Mouse (Mus musculus) kidney, postnatal 0 days (tissue): ENCODE results near the gene Gch1. TPM values are rescaled to one million over a fixed set of nuclear protein-coding genes. Genes with fewer than 3 reads are reported as not detected.

Experiments
- ATAC-seq: fragments of 200-750 bp; cut with Nextera tagmentation; replicated peaks from 2 replicates; pipeline ENCODE4 v1.8.0; 2017; ENCODE audit warnings: low read depth, moderate number of reproducible peaks, moderate TSS enrichment, moderate library complexity; ENCODE audit not compliant: low FRiP score
- DNase-seq: peaks from one replicate; pipeline ENCODE4 v3.0.0-alpha.2; 2016; ENCODE audit warnings: low spot score
- H3K27ac ChIP-seq: fragments of 300-500 bp; sonication (generic); 2 replicates; pipeline ENCODE4 v1.5.1; 2014; ENCODE audit warnings: mild to moderate bottlenecking
- H3K27me3 ChIP-seq: fragments of 300-500 bp; sonication (generic); 2 replicates; pipeline ENCODE4 v1.6.1; 2014; ENCODE audit warnings: low read length, mixed read lengths; ENCODE audit not compliant: insufficient read depth
- H3K36me3 ChIP-seq: fragments of 300-500 bp; sonication (generic); 2 replicates; pipeline ENCODE4 v1.6.1; 2014; ENCODE audit warnings: low read length, mixed read lengths; ENCODE audit not compliant: insufficient read depth
- H3K4me1 ChIP-seq: fragments of 300-500 bp; sonication (generic); replicated peaks from 2 replicates; pipeline ENCODE4 v1.6.1; 2014; ENCODE audit warnings: antibody characterized with exemption, low read length, mixed read lengths; ENCODE audit not compliant: insufficient read depth
- H3K4me2 ChIP-seq: fragments of 300-500 bp; sonication (generic); 2 replicates; pipeline ENCODE4 v1.6.1; 2014; ENCODE audit warnings: mild to moderate bottlenecking, low read length, moderate library complexity, mixed read lengths
- H3K4me3 ChIP-seq: fragments of 300-500 bp; sonication (generic); replicated peaks from 2 replicates; pipeline ENCODE4 v1.5.1; 2014; ENCODE audit warnings: low read depth, low read length
- H3K9ac ChIP-seq: fragments of 300-500 bp; sonication (generic); 2 replicates; pipeline ENCODE4 v1.6.1; 2014; ENCODE audit warnings: low read depth, low read length
- H3K9me3 ChIP-seq: fragments of 300-500 bp; sonication (generic); replicated peaks from 2 replicates; pipeline ENCODE4 v1.6.1; 2016; ENCODE audit warnings: low read length, inconsistent platforms, mixed read lengths
- CTCF ChIP-seq: IDR thresholded peaks from 2 replicates; pipeline ENCODE4 v1.5.1; 2016; ENCODE audit warnings: antibody characterized with exemption, low read depth, mild to moderate bottlenecking, moderate library complexity
- WGBS: fragments of 180-500 bp; shearing (Covaris S2); extraction: QIAGEN DNeasy Blood & Tissue Kit; methylation state at CpG from one replicate; pipeline ENCODE4 v1.1.7; 2014; 5-methylcytosine and 5-hydroxymethylcytosine counted together
- polyA plus RNA-seq: library from polyadenylated mRNA; unstranded; fragments of >200 nt; fragmentation: Nextera tagmentation; extraction: Ambion mirVana; gene quantifications from 2 replicates; pipeline ENCODE4 v1.2.1, GENCODE M21; 2015

The Gch1 gene
- polyA plus RNA-seq, 1 experiment from 2014 or later: 2.2 TPM

DNA sequence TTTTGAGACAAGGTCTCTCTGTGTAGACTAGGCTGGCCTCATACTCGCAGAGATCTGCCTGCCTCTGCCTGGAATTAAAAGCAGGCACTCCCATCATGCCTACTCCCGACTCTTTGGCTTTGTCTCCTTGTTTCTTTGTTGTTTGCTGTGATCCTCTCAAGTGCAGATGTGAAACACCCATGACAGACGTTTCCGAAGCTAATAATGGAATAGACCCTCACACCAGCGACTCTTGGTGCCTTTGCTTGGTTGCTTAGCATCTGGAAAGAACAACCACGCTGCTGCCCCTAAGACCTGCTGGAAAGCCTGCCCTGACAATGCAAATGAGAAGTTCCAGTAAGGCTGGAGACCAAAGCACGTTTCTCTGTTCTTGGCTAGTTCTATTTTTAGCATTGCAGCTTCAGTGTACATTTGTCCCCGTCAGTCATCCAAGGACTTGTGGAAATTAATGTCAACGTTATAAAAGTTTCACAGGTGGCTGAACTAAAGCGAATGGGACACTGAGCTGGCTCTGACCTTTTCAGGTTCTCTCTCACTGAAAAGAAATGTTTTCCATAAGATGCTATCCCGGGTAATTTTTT lies 40.7 kb upstream of the Gch1 start:
- no peak for DNase-seq
- Histone ChIP-seq H3K4me1 (no peaks in the 10 kb centered on the region), H3K27me3 (no peaks in the 10 kb centered on the region), H3K4me3 (no peak overlapping the region), H3K9ac (no peak overlapping the region), H3K36me3 (no peaks in the 10 kb centered on the region), H3K4me2 (no peak overlapping the region), H3K27ac (no peak overlapping the region), H3K9me3 (no peaks in the 10 kb centered on the region)
- no peak for TF ChIP-seq CTCF
- 68% methylated on average over 11 of the region's 11 CpGs for WGBS
- ATAC-seq: no peak

DNA sequence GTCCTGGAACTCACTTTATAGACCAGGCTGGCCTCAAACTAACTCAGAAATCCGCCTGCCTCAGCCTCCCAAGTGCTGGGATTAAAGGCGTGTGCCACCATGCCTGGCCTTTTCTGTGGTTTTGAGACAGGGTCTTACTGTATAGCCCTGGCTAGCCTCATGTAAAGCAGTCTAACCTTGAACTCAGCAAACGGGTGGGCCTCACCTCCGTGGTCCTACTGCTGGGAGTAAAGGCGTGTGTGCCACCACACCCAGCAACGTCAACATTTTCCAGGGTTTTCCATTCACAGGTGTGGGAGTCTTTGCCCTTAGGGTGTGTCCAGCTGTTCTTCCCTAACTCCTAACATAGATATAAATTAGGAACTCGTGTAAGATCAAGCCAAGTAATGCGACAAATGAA lies 36.7 kb upstream of the Gch1 start:
- H3K27ac ChIP-seq: no peak overlapping the region
- H3K27me3 ChIP-seq: no peaks in the 10 kb centered on the region
- ATAC-seq: no peak
- no peak overlapping the region for H3K9ac ChIP-seq
- no peak for DNase-seq
- H3K4me1 ChIP-seq: no peaks in the 10 kb centered on the region
- TF ChIP-seq CTCF: no peak
- no peak overlapping the region for H3K4me2 ChIP-seq
- H3K9me3 ChIP-seq: no peaks in the 10 kb centered on the region
- H3K36me3 ChIP-seq: no peaks in the 10 kb centered on the region
- no peak overlapping the region for H3K4me3 ChIP-seq
- 87% methylated on average over 8 of the region's 8 CpGs for WGBS

DNA sequence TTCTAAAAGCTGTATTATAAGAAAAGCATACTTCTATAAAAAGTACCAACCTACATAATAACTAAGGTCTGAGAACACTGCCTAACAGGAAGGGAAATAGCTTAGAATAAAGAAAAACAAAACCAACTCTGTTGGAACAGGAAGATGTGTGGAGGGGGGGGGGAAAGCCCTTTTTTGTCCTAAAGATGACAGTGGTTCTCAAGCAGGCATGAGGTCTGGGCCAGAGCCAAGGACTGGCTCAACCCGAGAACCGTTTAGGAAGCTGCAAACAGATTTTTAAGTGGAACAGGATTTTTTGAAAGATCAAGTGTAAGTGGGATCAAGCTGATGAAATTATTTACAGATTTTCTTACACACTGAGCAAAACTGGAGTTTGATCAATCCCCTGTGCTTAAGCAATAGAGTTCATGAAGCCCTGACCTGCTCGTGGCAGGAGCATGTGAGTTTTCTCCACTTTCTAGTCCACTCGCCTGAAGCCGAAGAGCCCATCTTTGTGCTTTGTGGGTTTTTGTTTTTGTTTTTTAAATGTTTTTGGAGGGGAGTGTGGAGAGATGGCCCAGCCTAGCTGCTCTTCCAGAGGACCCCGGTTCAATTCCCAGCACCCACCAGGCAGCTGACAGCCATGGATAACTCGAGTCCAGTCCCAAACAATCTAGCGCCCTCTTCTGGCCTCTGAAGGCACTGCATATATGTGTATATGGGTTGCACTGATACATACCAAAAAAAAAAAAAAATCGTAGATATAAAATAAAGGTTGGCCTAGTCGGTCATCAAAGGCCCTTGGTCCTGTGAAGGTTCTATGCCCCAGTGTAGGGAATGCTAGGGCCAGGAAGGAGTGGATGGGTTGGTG lies 35.5 kb upstream of the Gch1 start:
- no peaks in the 10 kb centered on the region for H3K27me3 ChIP-seq
- DNase-seq: no peak
- no peaks in the 10 kb centered on the region for H3K36me3 ChIP-seq
- H3K27ac ChIP-seq: no peak overlapping the region
- H3K9me3 ChIP-seq: no peaks in the 10 kb centered on the region
- H3K9ac ChIP-seq: no peak overlapping the region
- TF ChIP-seq CTCF: no peak
- no peak overlapping the region for H3K4me2 ChIP-seq
- ATAC-seq: no peak
- no peaks in the 10 kb centered on the region for H3K4me1 ChIP-seq
- H3K4me3 ChIP-seq: no peak overlapping the region
- WGBS: 79% methylated on average over 10 of the region's 10 CpGs

DNA sequence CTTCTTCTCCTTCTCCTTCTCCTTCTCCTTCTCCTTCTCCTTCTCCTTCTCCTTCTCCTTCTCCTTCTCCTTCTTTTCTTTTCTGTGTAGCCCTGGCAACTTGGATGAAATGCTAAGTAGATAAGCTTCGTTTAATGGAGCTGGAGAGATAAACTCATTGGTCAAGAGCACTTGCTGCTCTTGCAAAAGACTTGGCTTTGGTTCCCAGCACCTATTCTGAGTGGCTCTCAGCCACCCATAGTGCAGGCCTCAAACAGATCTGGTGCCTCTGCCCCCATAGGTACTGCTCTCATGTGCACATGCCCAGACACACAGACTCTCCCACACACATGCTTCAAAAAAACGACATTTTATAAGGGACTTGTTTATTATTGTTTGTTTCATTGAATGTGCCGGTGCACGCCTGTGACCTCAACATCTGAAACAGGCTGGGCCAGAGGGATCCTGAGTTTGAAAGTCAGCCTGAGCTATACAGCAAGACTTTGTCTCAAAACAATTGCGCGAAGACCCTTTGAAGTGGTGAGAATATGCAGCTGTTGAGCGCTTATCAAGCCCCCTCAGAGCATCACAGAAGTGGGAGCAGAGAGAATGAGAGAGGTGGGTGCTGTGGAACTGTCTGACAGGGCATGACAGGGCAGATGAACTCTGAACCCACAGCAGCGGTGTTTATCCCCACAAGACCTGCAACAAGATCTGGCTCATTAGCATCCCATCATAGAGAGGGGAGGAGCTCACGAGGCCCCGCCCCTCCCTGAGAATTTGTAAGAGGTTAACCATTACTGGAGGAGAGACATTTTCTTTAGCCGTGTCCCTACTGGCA lies 33.6 kb upstream of the Gch1 start:
- no peak for ATAC-seq
- TF ChIP-seq CTCF: no peak
- 67% methylated on average over 11 of the region's 11 CpGs for WGBS

DNA sequence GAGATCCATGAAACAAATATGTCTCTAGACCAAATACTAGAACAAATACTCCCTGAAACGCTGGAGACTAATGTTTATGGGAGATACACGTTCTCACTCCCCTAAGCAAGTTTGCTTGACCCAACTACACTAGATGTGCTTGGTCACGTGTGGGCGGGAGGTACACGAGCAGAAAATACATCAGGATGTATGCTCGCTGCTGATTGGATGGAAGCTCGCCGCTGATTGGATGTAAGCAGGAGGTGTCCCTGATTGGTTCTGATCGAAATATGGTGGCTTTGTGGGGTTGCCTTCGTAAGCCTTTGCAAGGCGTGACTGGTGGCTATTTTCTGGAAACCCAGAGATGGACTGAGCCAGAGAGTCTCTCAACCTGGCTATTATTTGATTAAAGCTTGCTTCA lies 32.4 kb upstream of the Gch1 start:
- no peak for TF ChIP-seq CTCF
- ATAC-seq: no peak
- WGBS: 85% methylated on average over 11 of the region's 11 CpGs

More for the DNA sequence above, 33.6 kb upstream of the Gch1 start:
- Histone ChIP-seq H3K9me3 (no peaks in the 10 kb centered on the region), H3K27ac (no peak overlapping the region), H3K4me2 (no peak overlapping the region), H3K9ac (no peak overlapping the region), H3K27me3 (no peaks in the 10 kb centered on the region), H3K36me3 (no peaks in the 10 kb centered on the region), H3K4me3 (no peak overlapping the region), H3K4me1 (no peaks in the 10 kb centered on the region)
- DNase-seq: peak; percentile 2

DNA sequence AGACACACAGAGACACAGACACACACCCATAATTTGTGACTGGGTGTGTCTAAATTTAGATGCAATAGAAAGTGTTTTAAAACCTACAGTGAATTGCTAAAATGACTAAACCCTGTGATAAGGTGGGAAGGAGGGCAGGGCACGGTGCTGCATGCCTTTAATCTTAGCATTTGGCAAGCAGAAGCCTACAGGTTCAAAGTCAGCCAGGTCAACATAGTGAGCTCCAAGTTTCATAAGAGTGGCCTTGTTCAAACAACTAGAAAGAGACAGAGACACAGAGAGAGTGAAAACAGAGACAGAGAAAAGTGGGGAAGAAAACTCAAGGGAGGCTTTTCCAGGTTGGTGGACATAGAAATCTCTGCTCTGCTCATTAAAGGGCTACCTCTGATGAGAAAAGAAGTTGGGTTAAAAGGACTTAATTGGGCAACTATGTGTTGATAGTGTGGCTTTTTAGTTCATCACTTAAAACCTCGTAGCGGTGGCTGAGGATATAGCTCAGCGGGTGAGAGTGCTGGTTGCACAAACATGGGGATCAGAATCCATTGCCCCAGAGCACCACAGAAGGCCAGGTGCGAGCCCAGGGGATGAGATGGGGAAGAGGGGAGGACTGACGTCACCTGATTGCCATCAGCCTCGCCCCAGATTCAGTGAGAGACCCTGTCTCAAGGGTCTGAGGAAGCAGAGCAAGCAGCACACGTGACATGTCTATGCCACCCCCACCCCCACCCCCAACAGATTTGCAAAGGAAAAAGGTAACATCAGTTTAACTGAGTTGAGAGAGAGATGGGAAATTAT lies 31.2 kb upstream of the Gch1 start:
- TF ChIP-seq CTCF: no peak
- Histone ChIP-seq H3K27me3 (no peaks in the 10 kb centered on the region), H3K9me3 (no peaks in the 10 kb centered on the region), H3K9ac (no peak overlapping the region), H3K4me2 (no peak overlapping the region), H3K4me1 (no peaks in the 10 kb centered on the region), H3K36me3 (no peaks in the 10 kb centered on the region), H3K4me3 (no peak overlapping the region), H3K27ac (no peak overlapping the region)
- DNase-seq: no peak
- no peak for ATAC-seq
- 81% methylated on average over 8 of the region's 8 CpGs for WGBS

More for the DNA sequence above, 32.4 kb upstream of the Gch1 start:
- Histone ChIP-seq H3K9ac (no peak overlapping the region), H3K4me2 (no peak overlapping the region), H3K4me1 (no peaks in the 10 kb centered on the region), H3K27ac (no peak overlapping the region), H3K27me3 (no peaks in the 10 kb centered on the region), H3K9me3 (no peaks in the 10 kb centered on the region), H3K4me3 (no peak overlapping the region), H3K36me3 (no peaks in the 10 kb centered on the region)
- no peak for DNase-seq
